Mouse (Mus musculus) MEL (cell line): ENCODE data around the gene Oasl1.

Source experiments
- CHD1 ChIP-seq: IDR thresholded peaks from 2 replicates; pipeline ENCODE4 v1.6.1; 2012; ENCODE audit warnings: low read depth, mild to moderate bottlenecking, inconsistent platforms, low read length, improper control_type of control experiment
- CTCF ChIP-seq, 3 experiments: IDR thresholded peaks in 2 of 3; conservative IDR thresholded peaks in 1 of 3; 2 replicates each; pipeline ENCODE4 v1.5.1; 2011 to 2012; ENCODE audit warnings: low read length in 3 of 3, low read depth in 2 of 3, mild to moderate bottlenecking in 2 of 3, improper control_type of control experiment in 1 of 3, inconsistent platforms in 1 of 3, mixed read lengths in 1 of 3, moderate library complexity in 1 of 3; ENCODE audit not compliant: control insufficient read depth in 1 of 3, insufficient read depth in 1 of 3, poor library complexity in 1 of 3, severe bottlenecking in 1 of 3
- NRF1 ChIP-seq: IDR thresholded peaks from 2 replicates; pipeline ENCODE4 v1.6.1; 2014; ENCODE audit warnings: low read depth, mild to moderate bottlenecking, inconsistent platforms, low read length, improper control_type of control experiment, moderate library complexity; ENCODE audit not compliant: poor library complexity, insufficient read depth, severe bottlenecking
- POLR2A ChIP-seq, 2 experiments: IDR thresholded peaks; 2 replicates each; pipeline ENCODE4 v1.6.1; 2011 to 2012; ENCODE audit warnings: low read length in 2 of 2, mild to moderate bottlenecking in 2 of 2, control low read depth in 1 of 2, improper control_type of control experiment in 1 of 2, low read depth in 1 of 2, moderate library complexity in 1 of 2; ENCODE audit not compliant: control insufficient read depth in 1 of 2, insufficient read depth in 1 of 2, poor library complexity in 1 of 2
- ZNF384 ChIP-seq: IDR thresholded peaks from 2 replicates; pipeline ENCODE4 v1.6.1; 2012; ENCODE audit warnings: low read depth, mild to moderate bottlenecking, inconsistent platforms, low read length, improper control_type of control experiment

DNA sequence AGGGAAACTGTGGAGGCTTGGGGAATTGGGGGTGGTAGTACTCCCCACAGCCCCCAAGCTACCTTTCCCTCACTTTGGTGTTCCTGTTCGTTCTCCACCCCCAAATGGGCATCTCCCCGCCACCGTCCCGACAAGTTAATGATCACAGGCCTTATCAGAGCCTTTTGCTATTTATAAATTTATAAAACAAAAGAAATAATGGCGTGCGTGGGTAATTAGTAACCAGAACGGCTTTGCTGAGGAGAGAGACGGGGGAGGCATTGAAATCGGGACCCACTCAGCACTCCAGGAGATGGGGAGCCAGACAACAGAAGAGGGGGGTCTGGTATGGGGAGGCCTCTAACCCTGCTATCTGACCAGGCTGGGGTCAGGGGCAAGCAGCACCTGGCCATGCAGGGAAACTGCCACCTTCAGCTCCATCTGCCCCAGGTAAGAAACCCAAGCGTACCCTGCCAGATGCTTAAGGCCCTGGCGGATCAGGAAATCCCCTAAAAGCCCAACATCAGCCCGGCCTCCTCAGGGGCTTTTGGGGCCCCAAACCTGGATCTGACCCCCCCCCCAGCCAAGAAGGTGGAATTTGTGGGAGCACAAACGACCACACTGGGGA lies 46.7 kb downstream of the Oasl1 start:
- no peak for TF ChIP-seq ZNF384
- TF ChIP-seq CTCF (IDR thresholded peaks at IDR 0.05 in 2 of 3, conservative IDR thresholded peaks at IDR 0.05 in 1 of 3; ENCODE audit: control insufficient read depth in 1 of 3, insufficient read depth in 1 of 3, low read depth in 2 of 3, low read length in 3 of 3, poor library complexity in 1 of 3, severe bottlenecking in 1 of 3), result no peak
- no peak for TF ChIP-seq POLR2A (IDR thresholded peaks at IDR 0.05; ENCODE audit: control insufficient read depth in 1 of 2, insufficient read depth in 1 of 2, low read depth in 1 of 2, low read length in 2 of 2, poor library complexity in 1 of 2)
- TF ChIP-seq CHD1, result no peak
- no peak for TF ChIP-seq NRF1
